In the genomic region with DNA sequence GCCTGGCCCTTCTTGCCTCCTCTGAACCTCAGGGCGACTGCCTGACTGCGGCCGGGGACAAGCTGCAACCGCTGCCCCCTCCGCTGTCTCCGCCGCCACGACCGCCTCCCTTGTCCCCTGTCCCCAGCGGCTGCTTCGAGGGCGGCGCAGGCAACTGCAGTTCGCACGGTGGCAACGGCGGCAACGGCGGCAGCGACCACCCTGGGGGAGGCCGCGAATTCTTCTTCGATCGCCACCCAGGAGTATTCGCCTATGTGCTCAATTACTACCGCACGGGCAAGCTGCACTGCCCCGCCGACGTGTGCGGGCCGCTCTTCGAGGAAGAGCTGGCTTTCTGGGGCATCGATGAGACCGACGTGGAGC, we compare ENCODE assay signal across 8 mouse cellular contexts. TPM values are rescaled to one million over a fixed set of nuclear protein-coding genes. Genes with fewer than 3 reads are reported as not detected.
DNase-seq lines count a peak whose midpoint lies in the region; ATAC-seq and TF ChIP-seq lines count a peak whose summit lies in the region.

No protein-coding gene starts in this region.

- peak; percentile 17 for DNase-seq in gastrocnemius, adult 2 months
- no peak for DNase-seq in gastrocnemius, postnatal 36 days
- DNase-seq in thymus, postnatal 4 days, result peak; percentile 12
- DNase-seq in thymus, postnatal 0 days (ENCODE audit: low spot score), result no peak
- peak; percentile 62 for DNase-seq in midbrain, embryonic 14.5 days
- no peak for DNase-seq in urinary bladder, postnatal 25 days (ENCODE audit: low spot score)

- peaks cover 30% of the 10 kb centered on the region for H3K27me3 ChIP-seq in intestine, embryonic 16.5 days (replicated peaks; ENCODE audit: control insufficient read depth, insufficient read depth, low read length)
- peaks cover 16% of the 10 kb centered on the region for H3K27me3 ChIP-seq in midbrain, embryonic 14.5 days (ENCODE audit: control insufficient read depth, insufficient read depth, low read length)

- H3K9ac ChIP-seq in intestine, embryonic 16.5 days (ENCODE audit: low read depth, low read length), result peak overlapping the region; percentile 29; the same call in 1 of the 2 replicates
- H3K9ac ChIP-seq in midbrain, embryonic 14.5 days (replicated peaks; ENCODE audit: low read length), result peak overlapping the region; percentile 55

- 0% methylated on average over 33 of the region's 36 CpGs for WGBS in intestine, embryonic 16.5 days
- WGBS in midbrain, embryonic 14.5 days, result under 1% methylated on average over 36 of the region's 36 CpGs

- H3K4me1 ChIP-seq in intestine, embryonic 16.5 days (ENCODE audit: control insufficient read depth, insufficient read depth, low read length), result peaks cover 18% of the 10 kb centered on the region
- 0 out of 2 replicates have a peak, but pooled peaks cover 9% of the 10 kb centered on the region for H3K4me1 ChIP-seq in midbrain, embryonic 14.5 days (ENCODE audit: control insufficient read depth, insufficient read depth, low read length)

- H3K4me2 ChIP-seq in intestine, embryonic 16.5 days (ENCODE audit: low read depth, low read length), result peak overlapping the region; percentile 88
- H3K4me2 ChIP-seq in midbrain, embryonic 14.5 days (ENCODE audit: low read length), result peak overlapping the region; percentile 98

- intact Hi-C loops in gastrocnemius, adult 2 months (cut with DNase I), result no loop called here
- intact Hi-C loops in gastrocnemius, postnatal 36 days (cut with DNase I), result no loop called here

- H3K4me3 ChIP-seq in gastrocnemius, adult 2 months, result peak overlapping the region; percentile 66
- H3K4me3 ChIP-seq in intestine, embryonic 16.5 days (ENCODE audit: low read length), result peak overlapping the region; percentile 41
- H3K4me3 ChIP-seq in midbrain, embryonic 14.5 days (replicated peaks; ENCODE audit: low read depth, low read length), result peak overlapping the region; percentile 61

- no peaks in the 10 kb centered on the region for H3K9me3 ChIP-seq in intestine, embryonic 16.5 days (ENCODE audit: control insufficient read depth, low read length)
- H3K9me3 ChIP-seq in midbrain, embryonic 14.5 days (ENCODE audit: control insufficient read depth, low read length), result no peaks in the 10 kb centered on the region

- no peak for TF ChIP-seq CTCF in gastrocnemius, adult 2 months (IDR thresholded peaks at IDR 0.05)

- ATAC-seq in intestine, embryonic 16.5 days, result peak; percentile 24; the same call in 1 of the 2 replicates
- peak; percentile 7; the same call in 1 of the 2 replicates for ATAC-seq in midbrain, embryonic 14.5 days (ENCODE audit: low FRiP score, low TSS enrichment)
- no peak for ATAC-seq in inflammation-experienced regulatory T-cells, adult 6 months

- H3K27ac ChIP-seq in gastrocnemius, adult 2 months, result no peak overlapping the region
- H3K27ac ChIP-seq in intestine, embryonic 16.5 days (ENCODE audit: low read length), result no peak overlapping the region
- no peak overlapping the region for H3K27ac ChIP-seq in midbrain, embryonic 14.5 days (replicated peaks; ENCODE audit: low read depth, low read length)

- no peaks in the 10 kb centered on the region for H3K36me3 ChIP-seq in intestine, embryonic 16.5 days (ENCODE audit: control insufficient read depth, insufficient read depth, low read length)
- H3K36me3 ChIP-seq in midbrain, embryonic 14.5 days (ENCODE audit: control insufficient read depth, insufficient read depth, low read length), result no peaks in the 10 kb centered on the region

RNA-seq across cellular contexts. Expression of a gene that starts 0.9 kb away (rescaled TPM):
- total RNA-seq in gastrocnemius, adult 2 months (2021), result under 1 TPM; 0.13 to 0.28 TPM
- under 1 TPM; 0.15 to 0.17 TPM for total RNA-seq in gastrocnemius, postnatal 36 days (2021)
- 0.08 TPM in 2 replicates for polyA plus RNA-seq in thymus, postnatal 0 days (2015; fragmentation: Nextera tagmentation; extraction: Ambion mirVana)
- polyA plus RNA-seq in intestine, embryonic 16.5 days (2015; fragmentation: Nextera tagmentation; extraction: Ambion mirVana), result 0.28 and 0.80 TPM in 2 replicates
- 5.4 and 6.3 TPM in 2 replicates for polyA plus RNA-seq in midbrain, embryonic 14.5 days (2014; fragmentation: Nextera tagmentation; extraction: Ambion mirVana)
- polyA plus RNA-seq in inflammation-experienced regulatory T-cells, adult 6 months (2017; shearing (Covaris generic)), result under 1 TPM in 1 of 3 experiments, not detected in 2; 0.27 TPM

Comparison
In these comparisons a context has a peak if more than half of its experiments do, and no peak if none do; other contexts are left out.
1. DNase-seq: peak in gastrocnemius, adult 2 months (single experiment), thymus, postnatal 4 days (single experiment) and midbrain, embryonic 14.5 days (single experiment); none in gastrocnemius, postnatal 36 days (0 of 2), thymus, postnatal 0 days (single experiment) and urinary bladder, postnatal 25 days (single experiment).
2. Peak in every context shown above with its lines, with median percentiles within 50 percentile points of each other: H3K4me3 ChIP-seq.